Mouse (Mus musculus) ovary, postnatal 10 days (tissue): ENCODE results near the gene Klk14.
"Not testable (repeated sequence)": the region's sequence is repeated elsewhere in the genome, so short reads cannot be mapped to it uniquely, and the experiment has no call there.

Experiments
- DNase-seq: peaks from one replicate; pipeline ENCODE4 v3.0.0; 2022; ENCODE audit warnings: low spot score

Klk14 gene

DNA sequence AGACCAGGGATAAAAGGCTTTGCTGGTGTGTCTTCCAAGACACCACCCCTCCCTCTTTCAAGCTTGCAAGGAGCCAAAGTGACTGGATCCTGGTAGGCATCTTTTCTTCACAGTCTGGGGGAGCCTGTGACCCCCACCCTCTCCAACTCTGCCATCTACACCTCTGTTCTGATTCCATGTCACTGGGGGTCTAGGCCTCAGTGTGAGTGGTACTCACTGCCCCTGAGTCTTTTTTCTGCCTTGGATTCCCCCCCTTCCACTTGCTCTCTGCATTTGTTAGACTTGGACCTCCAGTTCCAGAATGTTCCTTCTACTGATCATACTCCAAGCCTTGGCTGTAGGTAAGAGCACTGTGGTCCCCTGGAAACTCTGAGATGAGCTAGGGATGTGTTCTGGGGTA, at the start of gene Klk14:
Gene Klk14 (plus strand): TSS at position 301 of the 400 bp plus-strand sequence.
- no peak for DNase-seq

GRCm38 (mm10) chr7:43642587-43642986, 47.6 kb upstream of the Klk14 start:
- no peak for DNase-seq

- no peak for DNase-seq
These were observed 47.1 kb upstream of the Klk14 start for GRCm38 (mm10) chr7:43643046-43643652.

DNA sequence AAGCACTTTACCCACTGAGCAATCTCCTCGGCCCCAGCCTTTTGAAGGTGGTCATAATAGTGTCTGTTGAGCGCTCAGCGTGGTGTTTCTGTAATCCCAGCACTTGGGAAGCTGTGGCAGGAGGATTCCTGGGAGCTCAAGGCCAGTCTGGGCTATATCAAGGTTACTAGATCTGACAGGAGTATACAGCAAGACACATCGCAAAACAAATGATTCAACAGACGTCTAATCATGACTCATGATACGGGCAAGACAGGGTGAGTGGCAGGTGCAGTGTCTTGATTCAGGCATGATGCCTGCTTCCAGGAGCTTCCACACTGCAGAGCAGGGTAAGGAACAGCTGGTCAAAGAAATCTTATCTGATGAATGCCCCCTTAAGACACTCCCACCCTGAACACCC, 37.5 kb upstream of the Klk14 start:
- no peak for DNase-seq

DNA sequence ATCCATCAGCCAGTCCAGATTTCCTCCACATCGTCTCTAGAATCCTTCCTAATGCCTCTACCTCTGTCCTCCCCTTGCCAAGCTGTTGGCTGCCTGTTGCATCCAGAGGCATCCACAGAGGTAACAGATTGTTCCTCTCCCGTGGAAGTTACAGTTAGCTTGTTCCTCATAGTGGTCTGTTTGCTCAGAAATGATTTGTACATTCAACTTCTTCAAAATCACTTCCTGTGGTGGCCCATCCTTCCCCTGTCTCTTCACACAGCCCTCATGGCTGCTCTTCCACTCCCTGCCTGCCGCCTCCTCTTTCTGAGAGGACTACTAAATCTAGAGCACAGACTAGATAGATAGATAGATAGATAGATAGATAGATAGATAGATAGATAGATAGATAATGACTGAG, 35.7 kb upstream of the Klk14 start:
- no peak for DNase-seq

GRCm38 (mm10) chr7:43656232-43656631, 34.0 kb upstream of the Klk14 start:
- DNase-seq, result no peak

DNA sequence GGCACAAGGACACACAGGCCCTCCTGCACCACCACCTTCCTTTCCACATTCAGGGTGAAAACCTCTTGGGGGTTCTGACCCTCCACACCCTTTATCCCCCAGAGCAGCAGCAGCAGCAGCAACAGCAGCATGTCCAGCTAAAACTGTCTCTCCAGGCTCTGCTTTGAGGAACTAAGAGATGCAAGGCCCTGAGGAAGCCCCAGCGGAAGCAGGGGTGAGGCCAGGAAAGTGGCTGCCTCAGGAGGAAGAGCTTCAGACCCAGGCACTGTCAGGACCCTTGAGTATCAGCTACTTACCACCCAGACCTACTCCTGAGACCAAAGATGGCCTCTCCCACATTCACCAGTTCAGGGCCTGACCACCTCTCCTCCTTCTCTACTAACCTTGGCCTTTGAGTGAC, 30.2 kb upstream of the Klk14 start, which contains the start of gene Siglece:
Gene Siglece (minus strand): TSS at position 160 of the 400 bp plus-strand sequence.
- DNase-seq, result no peak

DNA sequence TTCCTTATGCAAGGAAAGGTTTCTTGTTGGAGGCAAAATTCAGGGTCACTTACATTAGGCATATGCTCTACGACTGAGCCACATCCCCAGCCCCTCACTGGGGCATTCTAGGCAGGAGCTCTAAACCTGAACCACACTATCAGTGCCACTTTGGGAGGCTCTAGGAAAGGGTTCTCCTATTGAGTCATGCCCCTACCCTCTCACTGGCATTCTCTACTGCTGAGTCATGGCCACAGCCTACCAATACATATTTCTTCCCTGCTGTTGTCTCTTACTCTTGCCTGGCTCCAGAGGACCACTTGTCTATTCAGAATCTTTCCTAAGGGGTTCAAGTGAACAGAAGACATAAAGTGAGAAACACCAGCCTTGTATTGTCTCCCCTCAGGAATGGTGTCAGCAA, 27.4 kb upstream of the Klk14 start:
- DNase-seq, result no peak

- DNase-seq, result not testable (repeated sequence)
These were observed 23.0 kb upstream of the Klk14 start for GRCm38 (mm10) chr7:43667221-43667620.

GRCm38 (mm10) chr7:43668582-43668981, 21.6 kb upstream of the Klk14 start:
- DNase-seq, result no peak

DNA sequence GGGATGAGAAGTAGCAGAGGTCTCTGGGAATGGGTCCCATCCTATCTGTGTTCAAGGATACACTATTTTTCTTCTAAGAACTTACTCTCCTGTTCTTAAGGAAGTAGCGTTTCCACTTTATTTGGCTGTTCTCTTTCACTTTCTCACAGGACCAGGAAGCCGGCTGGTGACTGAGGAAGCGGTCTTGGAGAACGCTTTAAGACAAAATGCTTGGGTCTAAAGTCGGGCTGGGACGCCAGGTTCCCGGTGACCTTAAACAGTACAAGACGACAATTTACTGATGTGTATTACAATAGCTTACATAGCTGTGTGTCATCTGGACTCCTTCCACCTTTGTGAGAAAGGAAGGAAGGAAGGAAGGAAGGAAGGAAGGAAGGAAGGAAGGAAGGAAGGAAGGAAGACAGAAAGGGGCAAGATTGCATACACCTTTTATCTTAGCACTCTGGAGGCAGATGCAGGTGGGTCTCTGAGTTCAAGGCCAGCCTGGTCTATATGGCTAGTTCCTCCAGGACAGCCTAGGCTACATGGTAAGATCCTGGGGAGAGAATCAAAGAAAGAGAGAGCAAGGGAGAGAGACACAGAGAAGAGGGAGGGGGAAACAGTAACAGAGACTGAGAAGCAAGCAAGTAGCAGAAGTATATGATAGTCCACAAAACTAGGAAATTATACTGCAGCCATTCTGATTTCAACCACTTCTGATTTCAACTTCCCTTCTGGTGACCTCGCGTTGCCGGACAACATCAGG, 19.0 kb upstream of the Klk14 start:
- DNase-seq, result no peak

- DNase-seq, result peak; percentile 70
These were observed 18.2 kb upstream of the Klk14 start, which contains the start of gene Ctu1 for GRCm38 (mm10) chr7:43671809-43672580. TSS of gene Ctu1 (plus strand) at chr7:43672016.

- DNase-seq, result no peak
These were observed 17.5 kb upstream of the Klk14 start for GRCm38 (mm10) chr7:43672581-43673260.

GRCm38 (mm10) chr7:43675091-43675490, 15.1 kb upstream of the Klk14 start:
- no peak for DNase-seq

DNA sequence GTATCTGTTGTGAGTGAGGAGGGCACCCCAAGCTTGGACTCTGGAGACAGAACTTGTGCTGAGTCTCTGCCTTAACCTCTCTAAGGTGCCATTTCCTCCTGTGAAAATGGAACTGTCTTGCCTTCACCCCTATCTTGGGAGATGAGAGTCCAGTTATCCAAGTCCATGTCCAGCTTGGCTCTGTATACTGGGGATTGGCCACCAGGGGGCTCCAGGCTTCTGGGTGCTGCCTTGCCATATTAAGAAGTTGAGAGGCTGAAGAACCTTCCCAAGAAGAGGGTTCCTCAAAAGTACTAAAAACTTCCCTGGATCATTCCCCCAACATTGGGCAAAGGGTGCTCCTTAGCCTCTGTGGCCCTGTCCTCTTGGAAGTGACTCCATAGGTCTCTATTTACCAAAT, 11.7 kb upstream of the Klk14 start:
- no peak for DNase-seq

GRCm38 (mm10) chr7:43680960-43681359, 9.3 kb upstream of the Klk14 start:
- peak; percentile 17 for DNase-seq

GRCm38 (mm10) chr7:43682511-43682910, 7.7 kb upstream of the Klk14 start:
- DNase-seq, result not testable (repeated sequence)

GRCm38 (mm10) chr7:43685088-43685487, 5.1 kb upstream of the Klk14 start:
- no peak for DNase-seq

DNA sequence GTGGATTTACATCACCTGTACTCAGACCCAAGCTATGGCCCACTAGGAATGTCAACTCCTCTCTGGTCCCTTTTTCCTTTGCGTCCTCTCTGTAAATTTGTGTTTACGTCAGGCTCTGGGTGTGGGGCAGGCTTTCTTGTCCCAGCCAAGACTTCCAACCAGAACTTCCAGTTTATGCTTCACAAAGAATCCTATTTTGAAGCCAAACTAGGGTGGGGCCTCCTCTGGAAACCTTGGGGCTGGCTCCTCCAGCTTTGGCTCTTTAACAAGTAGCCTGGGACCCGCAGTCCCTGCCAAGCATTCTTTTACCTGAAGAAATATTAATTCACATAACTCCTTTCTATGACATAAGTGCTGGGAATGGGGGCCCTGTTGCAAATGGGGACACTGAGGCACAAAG, 19.8 kb downstream of the Klk14 start:
- DNase-seq, result no peak

GRCm38 (mm10) chr7:43712267-43712666, 22.0 kb downstream of the Klk14 start, which contains the start of gene Klk13:
TSS of gene Klk13 (plus strand) at chr7:43712567.
- DNase-seq, result no peak

- DNase-seq, result no peak
These were observed 22.7 kb downstream of the Klk14 start for GRCm38 (mm10) chr7:43712917-43713316.

DNA sequence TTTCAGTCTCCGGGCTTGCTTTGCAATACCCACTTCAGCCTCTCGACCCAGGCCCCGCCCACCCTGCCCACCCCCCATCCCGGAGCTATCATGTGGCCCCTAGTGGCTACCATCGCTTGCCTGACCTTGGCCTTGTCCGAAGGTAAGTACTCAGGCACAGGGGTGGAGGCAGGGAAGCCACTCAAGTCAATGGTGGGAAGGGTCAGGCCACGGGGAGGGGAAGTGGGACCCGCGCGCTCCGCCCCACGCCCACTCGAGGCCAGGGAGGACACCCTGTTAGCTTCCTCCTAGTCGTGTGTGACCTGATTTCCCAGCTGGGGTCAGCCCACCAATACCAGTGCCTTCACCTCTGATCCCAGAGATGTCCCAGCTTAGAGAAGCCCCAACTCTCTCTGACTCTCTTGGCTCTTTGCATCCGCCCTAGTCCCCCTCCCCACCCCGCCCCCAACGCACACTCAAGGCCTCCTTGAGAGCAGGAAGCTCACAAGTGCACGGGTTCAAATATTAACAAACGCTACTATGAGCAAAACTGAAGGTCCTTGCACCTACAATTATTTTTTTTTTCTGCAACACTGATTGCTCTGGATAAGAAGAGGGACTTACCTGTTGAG, 23.6 kb downstream of the Klk14 start:
- DNase-seq, result no peak
